7 mouse cellular contexts compared by ENCODE assay signal in the genomic region with DNA sequence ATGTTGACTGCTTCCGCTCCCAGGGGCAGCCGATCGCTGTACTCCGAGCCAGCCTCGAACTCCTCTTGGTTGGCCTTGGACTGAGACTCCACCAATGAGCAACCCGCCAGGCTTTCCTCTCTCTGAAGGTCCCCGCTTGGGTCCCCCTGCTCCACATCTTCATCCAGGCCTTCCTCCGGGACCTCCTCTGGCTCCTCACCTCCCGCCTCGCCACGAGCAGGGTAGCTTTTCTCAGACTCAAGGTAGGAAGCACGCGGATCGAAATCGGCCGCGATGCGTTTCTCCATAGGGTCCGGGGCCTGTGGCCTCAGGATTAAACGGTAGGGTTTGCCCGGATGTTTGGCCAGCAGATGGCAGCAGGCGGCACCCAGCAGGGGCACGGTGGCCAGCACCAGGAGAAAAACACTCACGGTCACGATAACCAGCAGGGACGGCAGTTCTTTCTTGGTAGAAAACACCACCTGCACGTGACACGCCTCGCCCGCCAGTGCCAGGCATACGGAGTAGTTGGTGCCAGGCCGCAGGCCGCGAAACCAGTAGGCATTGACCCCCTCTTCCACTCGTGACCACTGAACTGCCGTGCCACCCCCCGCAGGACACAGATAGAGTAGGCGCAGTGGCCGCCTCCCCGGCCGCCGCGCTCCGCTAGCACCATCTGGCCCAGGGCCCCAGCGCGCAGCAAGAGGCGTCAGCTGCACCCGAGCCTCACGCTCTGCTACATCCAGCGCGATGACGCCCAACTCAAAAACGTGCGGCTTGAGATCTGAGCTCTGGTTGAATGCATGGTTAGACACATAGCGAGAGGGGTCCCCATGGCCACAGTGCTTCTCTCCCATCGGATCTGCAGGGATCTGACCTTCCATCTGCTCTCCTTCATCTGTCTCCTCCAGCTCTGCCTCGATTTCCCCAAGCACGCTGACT. TPM values are rescaled to one million over a fixed set of nuclear protein-coding genes. Genes with fewer than 3 reads are reported as not detected.
DNase-seq lines count a peak whose midpoint lies in the region; ATAC-seq lines count a peak whose summit lies in the region.

No protein-coding gene starts in this region.

- peaks cover 75% of the 10 kb centered on the region for H3K27me3 ChIP-seq in forebrain, embryonic 11.5 days (ENCODE audit: control insufficient read depth, insufficient read depth, low read length)
- H3K27me3 ChIP-seq in hindbrain, embryonic 16.5 days (replicated peaks; ENCODE audit: control insufficient read depth, insufficient read depth, low read length): peaks cover 58% of the 10 kb centered on the region
- H3K27me3 ChIP-seq in limb, embryonic 12.5 days: peaks cover 100% of the 10 kb centered on the region
- peaks cover 100% of the 10 kb centered on the region for H3K27me3 ChIP-seq in midbrain, embryonic 12.5 days

- peak overlapping the region; percentile 45 for H3K4me2 ChIP-seq in forebrain, embryonic 11.5 days (ENCODE audit: low read depth, low read length, severe bottlenecking)
- peak overlapping the region; percentile 72 for H3K4me2 ChIP-seq in hindbrain, embryonic 16.5 days (ENCODE audit: low read length)
- peak overlapping the region; percentile 53 for H3K4me2 ChIP-seq in limb, embryonic 12.5 days
- H3K4me2 ChIP-seq in midbrain, embryonic 12.5 days (replicated peaks): peak overlapping the region; percentile 52

- ATAC-seq in forebrain, embryonic 11.5 days (replicated peaks; ENCODE audit: low FRiP score): no peak
- peak; percentile 28 for ATAC-seq in hindbrain, embryonic 16.5 days
- ATAC-seq in limb, embryonic 12.5 days (ENCODE audit: insufficient number of reproducible peaks, insufficient read depth, low FRiP score, low TSS enrichment, low read depth): no peak
- ATAC-seq in midbrain, embryonic 12.5 days (ENCODE audit: low FRiP score, low read depth): 0 out of 2 replicates have a peak, but pooled peaks have one; percentile 20

- peaks cover 53% of the 10 kb centered on the region for H3K4me1 ChIP-seq in forebrain, embryonic 11.5 days (replicated peaks; ENCODE audit: control insufficient read depth, insufficient read depth, low read length)
- H3K4me1 ChIP-seq in hindbrain, embryonic 16.5 days (ENCODE audit: control insufficient read depth, insufficient read depth, low read depth, low read length): peaks cover 44% of the 10 kb centered on the region
- peaks cover 84% of the 10 kb centered on the region for H3K4me1 ChIP-seq in limb, embryonic 12.5 days (replicated peaks)
- H3K4me1 ChIP-seq in midbrain, embryonic 12.5 days: peaks cover 77% of the 10 kb centered on the region

- H3K9ac ChIP-seq in forebrain, embryonic 11.5 days (ENCODE audit: low read length): peak overlapping the region; percentile 55
- peak overlapping the region; percentile 49 for H3K9ac ChIP-seq in hindbrain, embryonic 16.5 days (ENCODE audit: low read depth, low read length)
- no peak overlapping the region for H3K9ac ChIP-seq in limb, embryonic 12.5 days (replicated peaks)
- peak overlapping the region; percentile 64 for H3K9ac ChIP-seq in midbrain, embryonic 12.5 days (replicated peaks)

- no peaks in the 10 kb centered on the region for H3K36me3 ChIP-seq in forebrain, embryonic 11.5 days (ENCODE audit: control insufficient read depth, insufficient read depth, low read length)
- no peaks in the 10 kb centered on the region for H3K36me3 ChIP-seq in hindbrain, embryonic 16.5 days (ENCODE audit: control insufficient read depth, insufficient read depth, low read length)
- no peaks in the 10 kb centered on the region for H3K36me3 ChIP-seq in limb, embryonic 12.5 days
- no peaks in the 10 kb centered on the region for H3K36me3 ChIP-seq in midbrain, embryonic 12.5 days

- H3K9me3 ChIP-seq in forebrain, embryonic 11.5 days (ENCODE audit: control insufficient read depth, low read length): no peaks in the 10 kb centered on the region
- no peaks in the 10 kb centered on the region for H3K9me3 ChIP-seq in hindbrain, embryonic 16.5 days (ENCODE audit: control insufficient read depth, low read length)
- no peaks in the 10 kb centered on the region for H3K9me3 ChIP-seq in limb, embryonic 12.5 days
- H3K9me3 ChIP-seq in midbrain, embryonic 12.5 days: no peaks in the 10 kb centered on the region

- WGBS in forebrain, embryonic 11.5 days: 1% methylated on average over 58 of the region's 58 CpGs
- WGBS in hindbrain, embryonic 16.5 days: under 1% methylated on average over 55 of the region's 58 CpGs
- 1% methylated on average over 58 of the region's 58 CpGs for WGBS in limb, embryonic 12.5 days
- under 1% methylated on average over 58 of the region's 58 CpGs for WGBS in midbrain, embryonic 12.5 days

- peak overlapping the region; percentile 57 for H3K27ac ChIP-seq in forebrain, embryonic 11.5 days (ENCODE audit: low read depth, low read length)
- H3K27ac ChIP-seq in hindbrain, embryonic 16.5 days (ENCODE audit: low read depth, low read length): peak overlapping the region; percentile 61
- no peak overlapping the region for H3K27ac ChIP-seq in limb, embryonic 12.5 days
- H3K27ac ChIP-seq in midbrain, embryonic 12.5 days (replicated peaks): peak overlapping the region; percentile 88

- H3K4me3 ChIP-seq in forebrain, embryonic 11.5 days (ENCODE audit: low read depth, low read length): peak overlapping the region; percentile 30
- peak overlapping the region; percentile 33 for H3K4me3 ChIP-seq in hindbrain, embryonic 16.5 days (ENCODE audit: low read length)
- H3K4me3 ChIP-seq in limb, embryonic 12.5 days (replicated peaks): peak overlapping the region; percentile 32
- peak overlapping the region; percentile 42 for H3K4me3 ChIP-seq in midbrain, embryonic 12.5 days

- peak; percentile 72 for DNase-seq in R1 (ENCODE audit: low read depth, low spot score)
- DNase-seq in brain, adult 2 months (ENCODE audit: low read depth, low spot score): peak; percentile 68
- peak; percentile 77 for DNase-seq in forebrain, embryonic 11.5 days (ENCODE audit: low spot score)
- DNase-seq in spleen, postnatal 36 days (ENCODE audit: low spot score in 2 of 2): peak; percentile 55 to 56

RNA-seq across cellular contexts. Expression of a gene that starts 6.1 kb away (rescaled TPM):
- 9.4 and 11.7 TPM in 2 replicates for polyA plus RNA-seq in forebrain, embryonic 11.5 days (2014; fragmentation: Nextera tagmentation; extraction: Ambion mirVana)
- 40.4 and 50.5 TPM in 2 replicates for polyA plus RNA-seq in hindbrain, embryonic 16.5 days (2015; fragmentation: Nextera tagmentation; extraction: Ambion mirVana)
- 109 and 120 TPM in 2 replicates for polyA plus RNA-seq in limb, embryonic 12.5 days (2016; fragmentation: Nextera tagmentation; extraction: Ambion mirVana)
- polyA plus RNA-seq in midbrain, embryonic 12.5 days (2016; fragmentation: Nextera tagmentation; extraction: Ambion mirVana): 25.1 and 42.6 TPM in 2 replicates

RNA-seq across cellular contexts. Expression of a gene that starts 6.1 kb away (rescaled TPM):
- polyA plus RNA-seq in forebrain, embryonic 11.5 days (2014; fragmentation: Nextera tagmentation; extraction: Ambion mirVana): 18.1 and 21.1 TPM in 2 replicates
- 13.8 and 21.5 TPM in 2 replicates for polyA plus RNA-seq in hindbrain, embryonic 16.5 days (2015; fragmentation: Nextera tagmentation; extraction: Ambion mirVana)
- polyA plus RNA-seq in limb, embryonic 12.5 days (2016; fragmentation: Nextera tagmentation; extraction: Ambion mirVana): 1.4 and 1.8 TPM in 2 replicates
- 27.0 and 27.8 TPM in 2 replicates for polyA plus RNA-seq in midbrain, embryonic 12.5 days (2016; fragmentation: Nextera tagmentation; extraction: Ambion mirVana)

RNA-seq across cellular contexts. Expression of a gene that starts 51.5 kb away (rescaled TPM):
- 13.6 and 13.7 TPM in 2 replicates for polyA plus RNA-seq in forebrain, embryonic 11.5 days (2014; fragmentation: Nextera tagmentation; extraction: Ambion mirVana)
- polyA plus RNA-seq in hindbrain, embryonic 16.5 days (2015; fragmentation: Nextera tagmentation; extraction: Ambion mirVana): 3.9 and 6.0 TPM in 2 replicates
- 16.1 and 18.4 TPM in 2 replicates for polyA plus RNA-seq in limb, embryonic 12.5 days (2016; fragmentation: Nextera tagmentation; extraction: Ambion mirVana)
- 9.7 and 9.8 TPM in 2 replicates for polyA plus RNA-seq in midbrain, embryonic 12.5 days (2016; fragmentation: Nextera tagmentation; extraction: Ambion mirVana)

RNA-seq across cellular contexts. Expression of a gene that starts 54.9 kb away (rescaled TPM):
- 37.6 and 39.4 TPM in 2 replicates for polyA plus RNA-seq in forebrain, embryonic 11.5 days (2014; fragmentation: Nextera tagmentation; extraction: Ambion mirVana)
- polyA plus RNA-seq in hindbrain, embryonic 16.5 days (2015; fragmentation: Nextera tagmentation; extraction: Ambion mirVana): 141 and 142 TPM in 2 replicates
- polyA plus RNA-seq in limb, embryonic 12.5 days (2016; fragmentation: Nextera tagmentation; extraction: Ambion mirVana): 33.6 and 35.3 TPM in 2 replicates
- polyA plus RNA-seq in midbrain, embryonic 12.5 days (2016; fragmentation: Nextera tagmentation; extraction: Ambion mirVana): 64.1 and 65.2 TPM in 2 replicates

Comparison
In these comparisons a context has a peak if more than half of its experiments do, and no peak if none do; other contexts are left out.
1. ATAC-seq: peak in hindbrain, embryonic 16.5 days (single experiment) and midbrain, embryonic 12.5 days (single experiment); none in forebrain, embryonic 11.5 days (single experiment) and limb, embryonic 12.5 days (single experiment).
2. Peak in every context shown above with its lines, with median percentiles within 50 percentile points of each other: DNase-seq, H3K4me2 ChIP-seq and H3K4me3 ChIP-seq.